Mouse (Mus musculus) spleen, adult 18-20 months (tissue): ENCODE data around the gene Bud23.
"Not testable (repeated sequence)": the region's sequence is repeated elsewhere in the genome, so short reads cannot be mapped to it uniquely, and the experiment has no call there.

Experiments
- DNase-seq, 2 experiments: peaks; one replicate each; pipeline ENCODE4 v3.0.0; 2022; ENCODE audit warnings: mixed read lengths in 2 of 2

The Bud23 gene

DNA sequence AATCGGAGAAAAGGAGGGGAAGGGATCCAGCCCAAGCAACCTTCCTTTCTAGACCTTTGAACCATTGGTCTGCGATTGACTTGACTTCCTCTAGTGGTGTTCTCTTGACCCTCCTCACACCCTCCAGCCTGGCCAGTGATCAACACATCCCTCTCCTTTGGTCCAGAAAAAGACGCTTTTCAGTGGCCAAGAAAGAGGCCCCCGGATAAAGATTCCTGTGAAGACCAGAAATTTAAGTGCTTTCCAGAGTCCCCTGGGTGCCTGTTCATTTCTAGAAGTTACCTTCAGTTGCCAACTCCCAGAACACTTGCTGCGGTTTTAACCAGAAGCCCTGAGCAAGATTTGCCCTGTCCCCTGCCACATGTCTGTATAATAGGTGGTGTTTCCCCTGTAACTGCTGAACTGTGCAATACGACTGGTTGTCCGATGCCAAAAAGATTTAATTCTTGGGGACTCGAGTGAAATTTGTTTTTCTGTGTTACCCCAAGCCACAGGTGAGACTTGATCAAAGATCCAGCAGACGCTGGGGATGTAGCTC, at the start of gene Bud23:
Gene Bud23, minus strand, starts transcription at position 51 of the 538 bp plus-strand sequence.
- DNase-seq: not testable (repeated sequence)

DNA sequence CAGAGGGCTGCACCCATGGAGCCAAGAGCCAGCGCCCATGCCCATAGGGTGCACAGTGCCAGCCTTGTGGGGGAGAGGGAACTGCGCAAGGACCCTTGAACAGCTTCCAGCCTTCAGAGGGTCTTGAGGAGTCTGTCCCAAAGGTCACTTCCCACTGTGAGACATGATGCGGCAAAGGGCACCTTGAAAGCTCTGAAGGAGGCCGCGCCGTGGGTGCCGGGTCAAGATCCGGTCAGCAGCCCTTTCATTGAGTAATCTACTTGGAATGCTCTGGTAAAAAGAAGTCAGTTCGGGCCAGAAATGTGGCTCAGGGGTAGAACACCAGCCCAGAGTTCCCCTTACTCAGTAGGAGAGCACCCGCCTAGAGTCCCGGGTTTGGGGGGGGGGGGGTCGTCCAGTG, 49.0 kb upstream of the Bud23 start:
- DNase-seq: no peak

GRCm38 (mm10) chr5:135109976-135110375, 45.2 kb upstream of the Bud23 start:
- DNase-seq: no peak

DNA sequence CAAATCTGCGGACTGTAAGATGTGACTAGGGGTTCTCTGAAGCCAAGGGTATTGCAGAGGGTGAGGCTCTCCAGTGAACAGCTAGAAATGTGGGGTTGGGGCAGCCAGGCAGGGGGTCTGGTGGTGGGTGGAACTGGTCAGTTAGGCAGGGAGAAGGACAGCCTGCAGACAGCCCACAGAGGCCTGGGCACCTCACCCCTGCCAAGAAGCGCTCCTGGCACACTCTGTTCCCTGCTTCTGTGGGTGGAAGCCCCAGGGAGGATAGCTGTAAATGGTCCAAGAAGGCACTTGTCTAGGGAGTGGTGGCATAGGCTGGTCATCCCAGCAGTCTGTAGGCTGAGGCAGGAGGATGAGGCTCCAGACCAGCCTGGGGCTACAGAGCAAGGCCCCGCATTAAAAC, 44.7 kb upstream of the Bud23 start:
- DNase-seq: no peak

GRCm38 (mm10) chr5:135109017-135109416, 44.3 kb upstream of the Bud23 start:
- DNase-seq: no peak

DNA sequence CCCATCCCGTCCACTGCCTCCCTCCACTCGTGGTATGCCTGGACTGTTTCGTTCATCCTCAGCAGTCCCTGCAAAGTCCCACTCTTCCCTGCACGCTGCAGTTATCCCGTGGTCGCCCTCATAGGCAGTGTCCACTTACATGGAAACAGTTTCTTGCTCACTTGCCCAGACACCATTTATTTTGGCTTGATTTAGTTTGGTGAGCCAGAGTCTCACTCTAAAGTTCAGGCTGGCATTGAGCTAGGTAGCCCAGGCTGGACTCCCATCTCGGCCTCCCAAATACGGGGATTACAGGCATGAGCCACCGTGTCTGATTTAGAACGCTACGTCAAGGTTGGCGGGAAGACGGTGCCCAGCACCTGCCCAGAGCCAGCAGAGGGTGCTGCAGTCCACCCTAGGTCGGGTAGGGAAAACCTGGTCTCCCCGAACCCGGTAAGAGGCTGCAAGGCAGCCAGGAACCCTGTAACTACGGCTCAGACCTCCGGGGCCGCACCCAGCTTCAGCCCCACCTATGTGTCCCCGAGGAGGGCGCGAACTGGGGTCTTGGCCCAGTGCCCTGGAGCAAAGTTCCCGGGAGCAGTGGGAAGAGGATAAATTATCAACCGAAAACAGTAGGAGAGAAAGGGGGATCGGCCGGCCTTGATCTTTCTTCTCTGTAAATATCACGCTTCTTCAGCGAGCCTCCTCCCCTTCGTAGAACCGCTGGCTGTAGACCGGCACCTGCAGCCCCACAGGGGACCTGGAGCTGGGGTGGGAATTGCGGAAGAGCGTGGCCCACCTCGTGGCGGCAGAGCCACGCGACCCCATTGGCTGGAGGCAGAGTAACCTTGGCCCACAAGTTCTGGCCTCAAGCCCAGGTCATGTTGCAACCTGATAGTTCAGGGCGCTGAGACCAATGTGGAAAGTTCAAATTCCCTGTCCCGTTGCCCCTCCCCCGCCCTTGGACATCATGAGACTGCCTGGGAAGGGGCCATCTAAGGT, 43.1 kb upstream of the Bud23 start:
- DNase-seq: peak in 1 of 2 experiments; percentile 44

- peak; percentile 33 to 47 for DNase-seq
These were observed 42.0 kb upstream of the Bud23 start for GRCm38 (mm10) chr5:135106758-135107256.

DNA sequence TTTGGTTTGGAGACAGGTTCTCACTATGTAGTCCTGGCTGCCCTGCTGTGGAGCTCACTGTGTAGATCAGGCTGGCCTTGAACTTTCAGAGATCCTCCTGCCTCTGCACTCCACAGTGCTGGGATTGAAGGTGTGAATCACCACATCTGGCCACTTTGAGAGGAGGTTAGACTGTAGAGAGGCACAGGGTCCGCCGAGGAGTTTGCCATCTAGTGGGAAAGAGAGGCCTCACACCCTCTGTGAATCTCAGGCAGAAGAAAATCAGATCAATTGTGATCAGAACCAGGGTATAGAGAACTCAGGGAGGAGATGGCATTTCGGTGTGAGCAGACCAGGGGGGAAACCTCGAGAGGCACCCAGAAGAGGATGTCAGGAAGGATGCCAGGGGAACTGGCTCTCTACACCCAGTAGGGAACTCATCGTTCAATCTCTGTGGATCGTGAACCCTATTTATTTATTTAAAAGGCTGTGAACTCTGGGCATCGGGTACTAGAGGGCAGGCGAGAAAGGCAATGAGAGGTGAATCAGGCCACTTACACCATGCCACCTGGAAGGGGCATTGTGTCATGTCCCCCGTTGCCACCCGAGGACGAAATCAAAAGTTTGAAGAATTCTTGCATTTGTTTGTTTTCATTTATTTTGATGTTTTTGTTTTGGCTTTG, 39.4 kb upstream of the Bud23 start:
- DNase-seq: no peak

DNA sequence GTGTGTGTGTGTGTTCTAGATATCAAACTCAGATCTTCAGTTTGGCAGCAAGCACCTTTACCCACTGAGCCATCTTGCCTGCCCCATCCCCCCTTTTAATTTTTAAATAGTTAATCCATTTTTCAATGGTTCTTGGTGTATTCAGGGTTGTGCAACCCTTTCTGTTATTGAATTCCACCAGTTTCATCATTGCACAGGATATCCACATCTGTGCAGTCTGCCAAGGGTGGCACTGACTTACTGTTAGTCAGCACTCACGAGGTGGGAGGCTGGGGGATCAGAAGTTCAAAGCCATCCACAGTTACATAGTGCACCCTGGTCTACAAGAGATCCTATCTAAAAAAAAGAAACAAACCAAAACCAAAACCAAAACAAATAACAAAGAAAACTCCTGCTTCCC, 36.2 kb upstream of the Bud23 start:
- DNase-seq: no peak

- no peak for DNase-seq
These were observed 24.9 kb upstream of the Bud23 start, which contains the start of gene Mlxipl for GRCm38 (mm10) chr5:135089653-135090052. Mlxipl (plus strand) TSS chr5:135089890.

- DNase-seq: no peak
These were observed 22.1 kb upstream of the Bud23 start for GRCm38 (mm10) chr5:135086871-135087270.

DNA sequence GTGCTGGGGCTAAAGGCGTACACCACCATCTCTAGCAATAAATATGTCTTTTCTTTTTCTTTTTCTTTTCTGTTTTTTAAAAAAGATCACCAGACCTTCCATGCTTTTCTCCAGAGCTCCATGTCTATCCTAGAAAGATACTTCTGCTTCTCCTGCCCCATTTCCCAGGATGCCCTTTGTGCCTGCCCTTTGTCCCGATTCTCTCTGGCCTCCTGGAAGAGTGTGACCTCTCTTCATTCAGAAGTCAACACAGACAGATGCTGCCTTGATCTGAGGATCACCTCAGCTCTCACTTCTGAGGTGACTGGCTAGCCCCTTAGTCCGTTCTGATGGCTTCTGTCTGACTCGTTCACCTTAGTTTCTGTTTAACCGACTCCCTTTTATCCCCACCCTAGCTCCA, 15.8 kb upstream of the Bud23 start:
- no peak for DNase-seq

- DNase-seq: no peak
These were observed 14.8 kb upstream of the Bud23 start for GRCm38 (mm10) chr5:135079578-135079977.

DNA sequence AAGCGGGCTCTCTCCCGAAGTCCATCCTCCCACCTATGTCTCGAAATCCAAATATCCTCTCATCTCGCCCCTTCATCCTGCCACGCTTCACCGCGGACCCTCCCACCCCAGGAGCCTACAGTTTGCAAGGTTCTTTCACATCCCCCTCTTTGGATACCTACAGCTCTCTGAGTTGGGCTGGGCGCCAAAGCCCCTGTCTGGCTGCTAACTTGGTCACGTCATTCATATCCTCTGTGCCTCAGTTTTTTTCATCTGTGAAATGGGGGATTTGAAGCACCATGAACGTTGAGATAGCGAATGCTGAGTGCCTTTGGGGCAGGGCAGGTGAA, 13.7 kb upstream of the Bud23 start:
- no peak for DNase-seq

DNA sequence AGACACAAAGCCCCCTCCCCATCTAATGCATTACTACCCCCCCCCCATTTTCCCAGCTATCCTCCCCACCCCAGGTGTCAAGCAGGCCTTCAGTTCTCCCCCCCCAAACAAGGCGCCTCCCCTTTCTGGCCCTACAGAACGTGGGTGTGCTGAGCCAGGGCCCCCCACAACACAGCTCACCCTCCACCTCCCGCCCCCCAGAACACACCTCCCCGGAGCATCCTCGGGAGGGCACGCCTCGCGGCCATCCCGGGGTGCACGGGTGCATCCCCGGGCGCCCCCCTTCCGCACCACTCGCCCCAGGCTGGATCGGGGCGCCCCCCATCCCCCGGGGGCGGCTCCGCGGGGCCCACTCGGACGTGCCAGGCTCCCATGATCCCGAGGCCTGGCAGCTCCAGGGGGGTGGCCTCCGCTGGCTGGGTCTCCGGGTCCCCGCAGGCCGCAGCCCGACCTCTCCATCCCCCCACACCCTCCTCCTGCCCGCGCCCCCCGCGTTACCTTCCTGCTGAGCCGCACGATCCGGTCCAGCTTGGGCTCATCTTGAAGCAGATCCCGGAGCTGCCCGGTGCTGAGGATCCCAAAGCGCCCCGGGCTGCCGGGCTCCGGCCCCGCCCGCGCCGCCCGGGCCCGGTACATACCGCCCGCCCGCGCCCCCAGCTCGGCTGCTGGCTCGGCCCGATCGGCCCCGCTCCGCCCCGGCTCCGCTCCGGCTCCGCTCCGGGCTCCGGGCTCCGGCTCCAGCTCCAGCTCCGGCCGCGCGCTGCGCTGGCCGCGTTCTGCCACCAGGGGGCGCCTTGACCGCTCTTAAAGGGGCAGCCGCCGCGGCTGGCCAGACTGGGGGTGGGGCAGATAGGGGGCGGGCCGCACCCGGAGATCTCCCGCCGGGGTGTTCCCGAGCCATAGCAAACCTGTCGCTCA, 13.1 kb upstream of the Bud23 start, which contains the start of gene Vps37d:
Gene Vps37d, minus strand, starts transcription at position 703 of the 918 bp plus-strand sequence.
- DNase-seq: peak; percentile 75 to 92

DNA sequence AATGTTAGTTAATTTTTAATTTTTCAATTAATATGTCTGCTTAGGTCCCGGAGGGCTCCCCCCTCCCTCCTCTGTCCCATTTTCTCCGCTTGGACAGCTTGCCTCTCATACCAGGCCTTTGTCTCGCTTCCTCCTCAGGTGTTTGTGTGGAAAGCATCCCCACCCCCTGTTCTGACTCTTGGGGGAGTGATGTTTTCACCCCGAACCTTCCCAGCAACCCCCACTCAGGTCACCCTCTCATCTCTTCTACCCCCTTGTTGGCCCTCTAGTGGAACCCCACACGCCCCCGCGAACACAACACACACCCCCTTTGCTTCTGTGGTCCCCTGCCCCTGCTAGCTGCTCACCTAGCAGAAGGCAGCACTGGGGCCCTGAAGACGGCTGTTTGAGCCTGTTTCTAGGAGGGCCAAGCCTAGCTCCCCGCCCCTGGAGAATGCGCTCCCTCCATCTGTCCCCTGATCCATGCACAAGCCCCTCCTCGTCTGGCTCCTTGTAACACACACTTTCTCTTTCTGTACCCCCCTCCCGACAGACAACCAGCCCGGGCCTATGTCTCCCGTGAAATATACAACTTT, 12.3 kb upstream of the Bud23 start:
- DNase-seq: no peak

DNA sequence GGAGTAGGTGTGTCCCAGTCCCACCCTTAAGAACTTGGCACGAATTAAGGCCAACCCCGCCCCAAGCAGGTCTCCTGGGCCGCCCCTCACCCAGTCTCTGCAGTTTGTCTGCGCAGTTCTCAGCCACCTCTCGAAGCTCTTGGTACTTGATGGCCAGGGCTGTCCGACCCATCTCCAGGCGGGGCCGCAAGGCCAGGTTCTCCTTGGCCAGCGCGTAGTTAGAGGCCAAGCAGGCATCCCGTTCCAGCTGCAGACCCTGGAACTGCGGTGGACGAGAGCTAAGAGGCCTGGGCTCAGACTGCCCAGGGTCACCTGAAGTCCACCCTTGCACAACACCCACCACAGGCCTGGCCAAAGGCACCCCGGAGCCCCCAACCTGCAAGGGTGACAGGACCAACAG, 11.6 kb upstream of the Bud23 start:
- DNase-seq: no peak

DNA sequence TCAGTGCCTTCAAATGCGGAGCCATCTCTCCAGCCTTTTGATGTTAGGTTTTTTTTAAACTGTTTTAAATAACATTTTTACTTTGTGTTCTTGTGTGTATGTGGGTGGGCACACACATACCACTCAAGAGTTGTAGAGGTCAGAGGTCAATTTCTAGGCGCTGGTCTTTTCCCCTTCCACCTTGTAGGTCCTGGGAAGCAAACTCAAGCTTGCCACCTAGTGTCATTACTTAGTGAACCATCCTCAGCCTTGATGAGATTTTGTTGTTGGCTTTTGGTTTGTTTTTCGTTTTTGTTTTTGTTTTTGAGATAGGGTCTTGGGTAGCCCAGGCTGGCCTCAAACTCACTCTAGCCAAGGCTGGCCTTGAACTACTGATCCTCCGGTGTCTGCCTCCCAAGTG, 10.9 kb upstream of the Bud23 start:
- no peak for DNase-seq

DNA sequence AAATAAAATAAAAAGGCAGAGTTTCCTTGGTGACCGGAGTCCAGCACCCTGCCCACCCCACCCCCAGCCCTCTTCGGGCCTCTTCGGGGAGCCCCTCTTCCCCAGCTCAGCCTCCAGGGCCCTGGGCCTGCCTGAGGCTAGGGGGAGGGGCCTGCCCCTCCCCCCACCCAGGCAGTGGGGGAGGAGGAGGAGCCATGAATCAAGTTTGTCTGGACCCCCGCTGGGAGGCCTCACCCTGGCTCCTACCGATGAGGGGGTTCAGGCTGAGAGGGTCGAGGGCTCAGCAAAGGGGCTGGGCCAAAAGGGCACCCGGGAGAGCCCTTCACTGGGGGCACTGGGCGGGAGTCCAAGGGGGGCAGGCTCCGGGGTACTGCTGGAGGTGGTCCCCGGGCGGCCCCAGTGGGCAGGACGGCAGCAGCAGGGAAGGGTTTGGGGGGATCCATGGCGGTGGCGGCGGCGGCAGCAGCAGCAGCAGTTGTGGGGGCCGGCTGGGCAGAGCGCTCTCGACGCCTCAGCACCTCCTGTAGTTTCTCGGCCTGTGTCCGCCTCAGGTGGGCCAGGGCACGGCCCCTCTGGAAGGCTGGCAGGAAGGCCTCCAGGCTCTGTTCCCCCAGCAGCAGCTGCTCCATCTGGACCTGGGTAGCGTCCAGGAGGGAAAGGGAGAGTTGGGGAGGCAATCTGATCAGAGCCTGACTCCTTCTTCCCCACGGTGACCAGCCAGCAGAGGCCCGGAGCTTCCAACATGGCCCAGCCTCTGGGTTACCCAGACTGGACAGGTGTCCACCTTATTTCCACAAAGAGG, 8.8 kb upstream of the Bud23 start:
- DNase-seq: no peak

- no peak for DNase-seq
These were observed 8.0 kb upstream of the Bud23 start for GRCm38 (mm10) chr5:135072720-135073119.

DNA sequence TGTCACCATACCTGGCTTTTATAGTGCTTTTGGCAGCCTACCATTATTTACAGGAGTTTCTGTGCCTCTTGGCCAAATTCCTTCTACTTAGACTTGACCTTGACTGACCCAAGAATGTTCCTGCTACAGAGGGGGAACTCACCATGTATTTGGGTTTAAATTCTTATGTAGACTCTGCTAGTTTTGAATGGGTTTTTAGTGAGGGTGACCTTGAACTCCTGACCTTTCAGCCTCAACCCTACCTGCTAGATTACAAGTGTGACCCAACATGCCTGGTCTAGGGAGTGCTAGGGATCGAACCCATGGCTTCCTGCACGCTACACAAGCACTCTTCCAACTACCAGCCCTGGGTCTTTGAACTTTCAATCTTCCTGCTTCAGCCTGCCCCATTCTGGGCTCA, 7.3 kb upstream of the Bud23 start:
- no peak for DNase-seq
